Mouse (Mus musculus) urinary bladder, postnatal 36 days (tissue): ENCODE measurements at regions not wholly inside any gene's neighbourhood (a gene's known extent, or its start where the extent isn't known, plus 50 kb on each side); places are given as distances from the start of the nearest gene placed in this dataset.

Experiments
- DNase-seq, 2 experiments: peaks; one replicate each; pipeline ENCODE4 v3.0.0; 2022; ENCODE audit warnings: low spot score in 2 of 2, mixed read lengths in 1 of 2

GRCm38 (mm10) chr14:108334879-108335278, 579.1 kb downstream of the Slitrk1 start:
- DNase-seq: no peak

GRCm38 (mm10) chr14:108326425-108326824, 587.5 kb downstream of the Slitrk1 start:
- no peak for DNase-seq

GRCm38 (mm10) chr14:108323364-108324037, 590.5 kb downstream of the Slitrk1 start:
- DNase-seq: no peak

- no peak for DNase-seq
Observed at GRCm38 (mm10) chr14:108307627-108308026, 606.3 kb downstream of the Slitrk1 start.

- DNase-seq: no peak
Observed at GRCm38 (mm10) chr14:108279630-108280029, 634.3 kb downstream of the Slitrk1 start.

- DNase-seq: no peak
Observed at GRCm38 (mm10) chr14:108261083-108261482, 652.9 kb downstream of the Slitrk1 start.

- DNase-seq: no peak
Observed at GRCm38 (mm10) chr14:108247365-108247764, 666.6 kb downstream of the Slitrk1 start.

- DNase-seq: no peak
Observed at GRCm38 (mm10) chr14:108225483-108226124, 688.4 kb downstream of the Slitrk1 start.

- DNase-seq: no peak
Observed at GRCm38 (mm10) chr14:108209246-108209645, 704.7 kb downstream of the Slitrk1 start.

GRCm38 (mm10) chr14:108199133-108199532, 714.8 kb downstream of the Slitrk1 start:
- DNase-seq: peak in 1 of 2 experiments; percentile 2

- DNase-seq: no peak
Observed at GRCm38 (mm10) chr14:108180920-108181319, 733.0 kb downstream of the Slitrk1 start.

- no peak for DNase-seq
Observed at GRCm38 (mm10) chr14:108175275-108175860, 738.6 kb downstream of the Slitrk1 start.

- DNase-seq: no peak
Observed at GRCm38 (mm10) chr14:108152981-108153380, 761.0 kb downstream of the Slitrk1 start.

GRCm38 (mm10) chr14:108123147-108123546, 790.8 kb downstream of the Slitrk1 start:
- no peak for DNase-seq

GRCm38 (mm10) chr14:108105009-108105408, 808.9 kb downstream of the Slitrk1 start:
- DNase-seq: no peak

- no peak for DNase-seq
Observed at GRCm38 (mm10) chr14:108090965-108091364, 823.0 kb downstream of the Slitrk1 start.

- DNase-seq: no peak
Observed at GRCm38 (mm10) chr14:108049997-108050396, 864.0 kb downstream of the Slitrk1 start.

- DNase-seq: no peak
Observed at GRCm38 (mm10) chr14:108035959-108036358, 878.0 kb downstream of the Slitrk1 start.

GRCm38 (mm10) chr14:108034162-108034561, 879.8 kb downstream of the Slitrk1 start:
- no peak for DNase-seq

- no peak for DNase-seq
Observed at GRCm38 (mm10) chr14:108022551-108022950, 891.4 kb downstream of the Slitrk1 start.

GRCm38 (mm10) chr14:108022066-108022465, 891.9 kb downstream of the Slitrk1 start:
- no peak for DNase-seq

GRCm38 (mm10) chr14:108021331-108021730, 892.6 kb downstream of the Slitrk1 start:
- DNase-seq: no peak

GRCm38 (mm10) chr14:107987752-107988285, 926.1 kb downstream of the Slitrk1 start:
- DNase-seq: no peak
